Mouse (Mus musculus) mammary gland, adult 2 months (tissue): Measurements from ENCODE around the gene Pola2. TPM values are rescaled to one million over a fixed set of nuclear protein-coding genes. Genes with fewer than 3 reads are reported as not detected.

Experiments
- polyA plus RNA-seq: library from polyadenylated mRNA; depleted of rRNA; stranded (reverse); fragments of >200 nt; gene quantifications from 2 replicates; pipeline ENCODE4 v1.2.3, GENCODE M21; 2012; ENCODE audit warnings: low replicate concordance; rRNA removed

Pola2 gene
- polyA plus RNA-seq: 40.1 and 53.8 TPM in 2 replicates

GRCm38 (mm10) chr19:5963883-5964562 lies at the start of gene Pola2:
TSS of gene Pola2 (minus strand) at chr19:5964202.

GRCm38 (mm10) chr19:5986043-5986442 lies 22.0 kb upstream of the Pola2 start, which contains the start of gene Slc22a20:
TSS of gene Slc22a20 (minus strand) at chr19:5986143.

GRCm38 (mm10) chr19:5924713-5925093 lies 39.3 kb downstream of the Pola2 start, which contains the start of gene Cdc42ep2:
TSS of gene Cdc42ep2 (minus strand) at chr19:5924816.

GRCm38 (mm10) chr19:5913007-5913719 lies 50.8 kb downstream of the Pola2 start, which contains the start of gene Dpf2:
TSS of gene Dpf2 (minus strand) at chr19:5913010.

GRCm38 (mm10) chr19:5894002-5894678 lies 69.9 kb downstream of the Pola2 start, which contains the start of gene Tigd3:
TSS of gene Tigd3 (minus strand) at chr19:5894149.

Other genes starting within 250 kb of the Pola2 start
- gene Ehbp1l1, start 237.9 kb downstream of the Pola2 start, polyA plus RNA-seq: 92.5 and 93.1 TPM in 2 replicates
- gene Fam89b, start 234.5 kb downstream of the Pola2 start, polyA plus RNA-seq: 237 and 392 TPM in 2 replicates
- 222 and 329 TPM in 2 replicates for gene Ltbp3, start 223.3 kb downstream of the Pola2 start, polyA plus RNA-seq
- 105 and 131 TPM in 2 replicates for gene Scyl1, start 192.8 kb downstream of the Pola2 start, polyA plus RNA-seq
- gene Frmd8, start 88.9 kb downstream of the Pola2 start, polyA plus RNA-seq: 32.4 and 48.8 TPM in 2 replicates
- 37.0 and 41.5 TPM in 2 replicates for gene Slc25a45, start 86.4 kb downstream of the Pola2 start, polyA plus RNA-seq
- gene Tigd3, start 70.1 kb downstream of the Pola2 start, polyA plus RNA-seq: 0.32 and 0.38 TPM in 2 replicates
- 74.6 and 123 TPM in 2 replicates for gene Dpf2, start 51.2 kb downstream of the Pola2 start, polyA plus RNA-seq
- gene Cdc42ep2, start 39.4 kb downstream of the Pola2 start, polyA plus RNA-seq: 13.5 and 26.4 TPM in 2 replicates
- gene Slc22a20, start 21.9 kb upstream of the Pola2 start, polyA plus RNA-seq: not detected in 2 replicates
- gene Capn1, start 51.7 kb upstream of the Pola2 start, polyA plus RNA-seq: 64.2 and 65.9 TPM in 2 replicates
- gene Syvn1, start 82.4 kb upstream of the Pola2 start, polyA plus RNA-seq: 54.9 and 85.1 TPM in 2 replicates
- 14.1 and 24.4 TPM in 2 replicates for gene Mrpl49, start 93.6 kb upstream of the Pola2 start, polyA plus RNA-seq
- gene Fau, start 93.6 kb upstream of the Pola2 start, polyA plus RNA-seq: 1,145 and 2,495 TPM in 2 replicates
- gene Znhit2, start 97.0 kb upstream of the Pola2 start, polyA plus RNA-seq: 40.9 and 104 TPM in 2 replicates
- gene Tm7sf2, start 104.2 kb upstream of the Pola2 start, polyA plus RNA-seq: 37.7 and 55.5 TPM in 2 replicates
- 71.5 and 79.3 TPM in 2 replicates for gene Vps51, start 113.0 kb upstream of the Pola2 start, polyA plus RNA-seq
- gene Tmem262, start 115.8 kb upstream of the Pola2 start, polyA plus RNA-seq: 0.68 TPM in 1 of 2 replicates, not detected in the other
- gene Gm28374, start 118.1 kb upstream of the Pola2 start, polyA plus RNA-seq: 0.51 TPM in 1 of 2 replicates, not detected in the other
- gene Zfpl1, start 120.8 kb upstream of the Pola2 start, polyA plus RNA-seq: 101 and 107 TPM in 2 replicates
- 0.92 and 0.93 TPM in 2 replicates for gene Cdca5, start 120.8 kb upstream of the Pola2 start, polyA plus RNA-seq
- gene AC131692.1, start 130.2 kb upstream of the Pola2 start, polyA plus RNA-seq: not detected in 2 replicates
- 0.19 and 0.37 TPM in 2 replicates for gene Naaladl1, start 141.6 kb upstream of the Pola2 start, polyA plus RNA-seq
- 22.6 and 60.4 TPM in 2 replicates for gene Sac3d1, start 154.4 kb upstream of the Pola2 start, polyA plus RNA-seq
- 37.7 and 57.2 TPM in 2 replicates for gene Snx15, start 164.1 kb upstream of the Pola2 start, polyA plus RNA-seq
- gene Batf2, start 176.8 kb upstream of the Pola2 start, polyA plus RNA-seq: 7.9 and 11.2 TPM in 2 replicates
- 175 and 200 TPM in 2 replicates for gene Arl2, start 177.3 kb upstream of the Pola2 start, polyA plus RNA-seq
- 0.11 TPM in 1 of 2 replicates, not detected in the other for gene Majin, start 220.2 kb upstream of the Pola2 start, polyA plus RNA-seq